ENCODE assay signal across 7 mouse cellular contexts in genomic region chr6:86487358-86488148, GRCm38 (mm10). TPM values are rescaled to one million over a fixed set of nuclear protein-coding genes. Genes with fewer than 3 reads are reported as not detected.
A peak's percentile ranks its signal among the peaks of the same experiment; 100 is the strongest.
DNase-seq lines count a peak whose midpoint lies in the region; ATAC-seq lines count a peak whose summit lies in the region.

No protein-coding gene starts in this region.

- no peaks in the 10 kb centered on the region for H3K36me3 ChIP-seq in embryonic facial prominence, embryonic 12.5 days
- H3K36me3 ChIP-seq in midbrain, embryonic 11.5 days (ENCODE audit: control insufficient read depth, insufficient read depth, low read length): no peaks in the 10 kb centered on the region

- peak overlapping the region; percentile 14 for H3K4me2 ChIP-seq in embryonic facial prominence, embryonic 12.5 days (replicated peaks)
- peak overlapping the region; percentile 39 for H3K4me2 ChIP-seq in midbrain, embryonic 11.5 days

- no peaks in the 10 kb centered on the region for H3K27me3 ChIP-seq in embryonic facial prominence, embryonic 12.5 days
- H3K27me3 ChIP-seq in midbrain, embryonic 11.5 days (ENCODE audit: control insufficient read depth, insufficient read depth, low read length): no peaks in the 10 kb centered on the region

- H3K4me1 ChIP-seq in embryonic facial prominence, embryonic 12.5 days: peaks cover 13% of the 10 kb centered on the region
- peaks cover 15% of the 10 kb centered on the region for H3K4me1 ChIP-seq in midbrain, embryonic 11.5 days (ENCODE audit: control insufficient read depth, insufficient read depth, low read length)

- peak; percentile 85 for ATAC-seq in embryonic facial prominence, embryonic 12.5 days (ENCODE audit: insufficient number of reproducible peaks, insufficient read depth, low FRiP score, low TSS enrichment)
- peak; percentile 88 for ATAC-seq in granulocyte monocyte progenitor cell, adult 5-6 weeks (replicated peaks; ENCODE audit: poor library complexity, severe bottlenecking)
- peak; percentile 97 for ATAC-seq in midbrain, embryonic 11.5 days (ENCODE audit: low FRiP score)

- WGBS in embryonic facial prominence, embryonic 12.5 days: 12% methylated on average over 24 of the region's 24 CpGs
- WGBS in midbrain, embryonic 11.5 days: 5% methylated on average over 24 of the region's 24 CpGs

- peak overlapping the region; percentile 50; the same call in 1 of the 2 replicates for H3K9ac ChIP-seq in embryonic facial prominence, embryonic 12.5 days
- H3K9ac ChIP-seq in midbrain, embryonic 11.5 days (ENCODE audit: low read length): peak overlapping the region; percentile 81

- intact Hi-C loops in left cerebral cortex, postnatal 4 days (cut with DNase I): loop anchor here (5.0 kb wide), 1 partner anchor 35 kb away; no protein-coding TSS in a partner anchor

- no peaks in the 10 kb centered on the region for H3K9me3 ChIP-seq in embryonic facial prominence, embryonic 12.5 days
- no peaks in the 10 kb centered on the region for H3K9me3 ChIP-seq in midbrain, embryonic 11.5 days (ENCODE audit: control insufficient read depth, low read length)

- DNase-seq in adrenal gland, postnatal 14 days: peak; percentile 91
- peak; percentile 53 for DNase-seq in kidney, adult 11 months
- DNase-seq in left cerebral cortex, postnatal 4 days: peak; percentile 81
- DNase-seq in midbrain, embryonic 11.5 days (ENCODE audit: low spot score, missing footprints): peak; percentile 98
- DNase-seq in skeletal muscle tissue, adult 2 months (ENCODE audit: low read depth, low spot score): peak; percentile 96

- no peak overlapping the region for H3K4me3 ChIP-seq in embryonic facial prominence, embryonic 12.5 days
- H3K4me3 ChIP-seq in midbrain, embryonic 11.5 days (ENCODE audit: low read depth, low read length): no peak overlapping the region

- H3K27ac ChIP-seq in embryonic facial prominence, embryonic 12.5 days: peak overlapping the region; percentile 93
- peak overlapping the region; percentile 97 for H3K27ac ChIP-seq in midbrain, embryonic 11.5 days (ENCODE audit: low read depth, low read length)

RNA-seq across cellular contexts. Expression of gene Pcbp1, which starts 38.6 kb away (rescaled TPM):
- total RNA-seq in adrenal gland, postnatal 14 days (2021): 260 TPM in 2 replicates
- polyA plus RNA-seq in embryonic facial prominence, embryonic 12.5 days (2016; fragmentation: Nextera tagmentation; extraction: Ambion mirVana): 537 and 549 TPM in 2 replicates
- total RNA-seq in granulocyte monocyte progenitor cell, adult 5-6 weeks (2014; fragmentation: Nextera tagmentation): 258 and 285 TPM in 2 replicates
- 130 and 152 TPM in 2 replicates for total RNA-seq in granulocyte monocyte progenitor cell, adult 5-6 weeks (2017)
- 100 to 1,000 TPM; 206 to 208 TPM for total RNA-seq in left cerebral cortex, postnatal 4 days (2021)
- 418 and 497 TPM in 2 replicates for polyA plus RNA-seq in midbrain, embryonic 11.5 days (2014; fragmentation: Nextera tagmentation; extraction: Ambion mirVana)

RNA-seq across cellular contexts. Expression of gene C87436, which starts 49.4 kb away (rescaled TPM):
- 15.6 and 16.4 TPM in 2 replicates for total RNA-seq in adrenal gland, postnatal 14 days (2021)
- polyA plus RNA-seq in embryonic facial prominence, embryonic 12.5 days (2016; fragmentation: Nextera tagmentation; extraction: Ambion mirVana): 27.0 and 30.3 TPM in 2 replicates
- 20.8 and 33.5 TPM in 2 replicates for total RNA-seq in granulocyte monocyte progenitor cell, adult 5-6 weeks (2014; fragmentation: Nextera tagmentation)
- total RNA-seq in granulocyte monocyte progenitor cell, adult 5-6 weeks (2017): 20.3 and 26.7 TPM in 2 replicates
- total RNA-seq in left cerebral cortex, postnatal 4 days (2021): 10 to 100 TPM; 16.2 to 17.6 TPM
- polyA plus RNA-seq in midbrain, embryonic 11.5 days (2014; fragmentation: Nextera tagmentation; extraction: Ambion mirVana): 23.6 and 26.4 TPM in 2 replicates
